Mouse (Mus musculus): ENCODE results near the gene Atox1. TPM values are rescaled to one million over a fixed set of nuclear protein-coding genes. Genes with fewer than 3 reads are reported as not detected.

The Atox1 gene
- polyA plus RNA-seq, 1 experiment from 2014 or later = 517 TPM

DNA sequence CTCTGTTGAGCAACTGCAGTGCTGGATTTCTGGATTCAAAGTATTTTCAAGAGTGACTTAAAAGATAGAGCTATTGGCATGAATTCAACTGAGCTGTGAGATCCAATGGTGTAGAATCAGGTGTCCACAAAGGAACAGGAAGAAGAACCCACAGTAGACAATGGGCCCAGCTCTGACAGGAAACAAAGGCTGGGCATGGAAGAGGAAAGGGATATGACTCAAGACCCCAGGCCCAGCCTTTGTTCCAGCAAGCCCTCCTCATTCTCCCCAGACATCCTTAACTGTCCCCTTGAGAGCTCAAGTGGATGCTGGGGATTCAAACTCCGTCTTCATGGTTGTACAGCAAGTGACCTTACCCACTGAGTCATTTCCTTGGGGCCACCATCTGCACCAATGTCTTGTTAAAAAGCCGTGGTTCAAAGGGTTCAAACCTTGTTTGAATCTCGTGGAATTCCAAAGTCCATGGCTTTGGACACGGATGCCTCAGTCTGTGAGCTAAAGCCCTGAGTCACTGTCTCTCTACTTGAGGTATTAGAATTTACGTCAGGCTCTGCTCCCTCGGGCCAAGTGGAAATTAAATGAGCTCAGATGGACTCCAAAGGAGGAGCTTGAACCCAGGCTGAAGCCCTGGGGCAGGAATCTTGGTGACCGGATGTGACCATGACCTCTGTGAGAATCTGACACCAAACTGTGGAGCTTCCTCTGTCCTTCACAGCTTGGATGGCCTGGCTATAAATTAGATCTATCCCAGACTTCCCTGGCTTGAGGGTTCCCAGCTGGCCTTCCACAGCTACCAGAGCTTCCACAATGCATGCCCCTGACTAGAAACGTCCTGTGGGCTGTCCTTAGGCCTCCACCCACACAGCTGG lies 55.2 kb downstream of the Atox1 start:
- peak; percentile 90 for ATAC-seq (replicated peaks; ENCODE audit: low FRiP score, low read depth)

DNA sequence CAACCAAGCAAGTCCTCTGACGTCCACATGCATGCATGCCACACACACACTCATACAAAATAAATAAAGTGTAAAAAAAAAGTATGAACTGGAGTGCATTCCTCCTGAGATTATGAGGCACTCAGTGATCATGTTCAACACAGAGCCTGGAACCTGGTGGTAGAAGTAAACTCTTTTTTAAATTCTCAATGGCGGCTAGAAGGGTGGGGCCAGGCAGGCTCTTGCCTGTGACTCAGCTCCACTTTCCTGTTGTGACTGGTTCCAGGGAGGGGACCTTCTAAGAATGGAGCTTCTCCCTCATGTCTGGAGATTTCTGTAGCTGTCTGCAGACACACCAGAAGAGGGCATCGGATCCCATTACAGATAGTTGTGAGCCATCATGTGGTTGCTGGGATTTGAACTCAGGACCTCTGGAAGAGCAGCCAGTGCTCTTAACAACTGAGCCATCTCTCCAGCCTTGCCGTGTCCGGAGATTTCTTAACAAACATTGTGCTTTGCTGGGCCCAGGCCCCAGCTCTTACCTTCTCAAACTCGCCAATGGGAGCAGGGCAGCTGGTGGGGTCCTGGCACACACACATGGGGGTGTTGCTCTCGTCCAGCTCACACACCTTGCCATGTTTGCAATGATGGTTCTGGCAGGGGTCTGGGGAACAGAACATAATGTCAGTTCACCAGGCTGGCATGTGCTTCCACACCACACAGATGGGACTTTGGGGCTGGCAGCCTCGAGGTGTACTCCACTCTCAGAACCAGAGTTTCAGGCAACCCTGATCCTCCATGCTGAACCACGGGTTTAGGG lies 56.2 kb downstream of the Atox1 start:
- Histone ChIP-seq H3K9me3 (replicated peaks; ENCODE audit: low read length) (no peaks in the 10 kb centered on the region), H3K27ac (peak overlapping the region; percentile 71), H3K27me3 (ENCODE audit: insufficient read depth, low read length) (no peaks in the 10 kb centered on the region), H3K4me3 (replicated peaks; ENCODE audit: low read depth, low read length) (no peak overlapping the region), H3K36me3 (ENCODE audit: insufficient read depth, low read length) (peaks cover 48% of the 10 kb centered on the region), H3K4me2 (ENCODE audit: low read length) (no peak overlapping the region), H3K9ac (ENCODE audit: low read depth, low read length) (no peak overlapping the region), H3K4me1 (replicated peaks; ENCODE audit: insufficient read depth, low read length) (no peaks in the 10 kb centered on the region)
- ATAC-seq (replicated peaks; ENCODE audit: low FRiP score, low read depth) (no peak), DNase-seq (ENCODE audit: low spot score) (no peak)
- WGBS = 80% methylated on average over 9 of the region's 9 CpGs
- TF ChIP-seq CTCF (IDR thresholded peaks at IDR 0.05; ENCODE audit: low read depth) = no peak

More for the DNA sequence above, 55.2 kb downstream of the Atox1 start:
- Histone ChIP-seq H3K9ac (ENCODE audit: low read depth, low read length) (no peak overlapping the region), H3K27ac (peak overlapping the region; percentile 71), H3K9me3 (replicated peaks; ENCODE audit: low read length) (no peaks in the 10 kb centered on the region), H3K4me1 (replicated peaks; ENCODE audit: insufficient read depth, low read length) (no peaks in the 10 kb centered on the region), H3K4me2 (ENCODE audit: low read length) (no peak overlapping the region), H3K27me3 (ENCODE audit: insufficient read depth, low read length) (no peaks in the 10 kb centered on the region), H3K36me3 (ENCODE audit: insufficient read depth, low read length) (peaks cover 47% of the 10 kb centered on the region), H3K4me3 (replicated peaks; ENCODE audit: low read depth, low read length) (no peak overlapping the region)
- peak; percentile 96 for DNase-seq (ENCODE audit: low spot score)
- WGBS = 18% methylated on average over 8 of the region's 8 CpGs
- TF ChIP-seq CTCF (IDR thresholded peaks at IDR 0.05; ENCODE audit: low read depth) = no peak

DNA sequence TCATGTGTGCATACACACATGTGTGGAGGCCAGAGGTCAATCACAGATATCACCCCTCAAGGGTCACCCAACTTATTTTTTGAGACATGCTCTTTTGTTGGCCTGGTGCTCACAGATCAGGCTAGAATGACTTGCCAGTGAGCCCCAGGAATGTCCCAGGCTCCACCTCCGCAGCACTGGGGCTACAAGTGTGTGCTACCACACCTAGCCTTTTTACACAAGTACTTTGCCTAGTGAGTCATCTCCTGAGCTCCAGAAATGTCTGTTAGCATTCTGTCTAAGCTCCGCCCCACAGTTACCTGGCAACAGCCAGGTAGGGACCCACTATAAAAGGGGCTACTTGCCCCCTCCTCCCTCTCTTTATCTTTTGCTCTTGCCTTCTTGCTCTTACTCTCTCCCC lies 60.2 kb downstream of the Atox1 start:
- H3K4me2 ChIP-seq (ENCODE audit: low read length) = no peak overlapping the region
- no peak for ATAC-seq (replicated peaks; ENCODE audit: low FRiP score, low read depth)
- H3K27me3 ChIP-seq (ENCODE audit: insufficient read depth, low read length) = no peaks in the 10 kb centered on the region
- DNase-seq (ENCODE audit: low spot score) = no peak
- no peaks in the 10 kb centered on the region for H3K4me1 ChIP-seq (replicated peaks; ENCODE audit: insufficient read depth, low read length)
- 91% methylated on average over 2 of the region's 2 CpGs for WGBS
- no peak overlapping the region for H3K9ac ChIP-seq (ENCODE audit: low read depth, low read length)
- no peaks in the 10 kb centered on the region for H3K9me3 ChIP-seq (replicated peaks; ENCODE audit: low read length)
- H3K4me3 ChIP-seq (replicated peaks; ENCODE audit: low read depth, low read length) = no peak overlapping the region
- no peak for TF ChIP-seq CTCF (IDR thresholded peaks at IDR 0.05; ENCODE audit: low read depth)
- H3K27ac ChIP-seq = no peak overlapping the region
- H3K36me3 ChIP-seq (ENCODE audit: insufficient read depth, low read length) = peaks cover 54% of the 10 kb centered on the region

DNA sequence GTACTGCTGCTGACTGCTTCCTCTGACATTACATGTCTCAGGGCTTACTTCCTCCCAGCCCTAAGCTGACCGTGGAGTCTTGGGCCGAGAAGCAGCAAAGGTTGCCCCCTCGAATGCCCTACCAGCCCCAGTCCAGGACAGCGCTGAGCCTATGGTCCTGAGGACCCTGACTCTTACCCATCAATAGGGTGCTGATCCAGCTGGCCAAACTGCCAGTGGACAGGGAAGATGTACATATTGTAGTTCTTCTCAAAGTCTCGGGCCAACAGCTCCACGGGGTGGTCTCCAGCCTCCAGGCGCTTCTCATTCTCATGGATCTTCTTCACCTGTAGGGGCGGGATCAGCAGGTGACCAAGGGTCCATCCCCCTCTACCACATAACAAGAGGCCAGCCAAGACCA lies 62.7 kb downstream of the Atox1 start:
- Histone ChIP-seq H3K4me3 (replicated peaks; ENCODE audit: low read depth, low read length) (no peak overlapping the region), H3K27ac (no peak overlapping the region), H3K36me3 (ENCODE audit: insufficient read depth, low read length) (peaks cover 44% of the 10 kb centered on the region), H3K4me1 (replicated peaks; ENCODE audit: insufficient read depth, low read length) (no peaks in the 10 kb centered on the region), H3K4me2 (ENCODE audit: low read length) (no peak overlapping the region), H3K27me3 (ENCODE audit: insufficient read depth, low read length) (no peaks in the 10 kb centered on the region), H3K9ac (ENCODE audit: low read depth, low read length) (no peak overlapping the region), H3K9me3 (replicated peaks; ENCODE audit: low read length) (no peaks in the 10 kb centered on the region)
- WGBS = 89% methylated on average over 8 of the region's 8 CpGs
- DNase-seq (ENCODE audit: low spot score) = no peak
- no peak for ATAC-seq (replicated peaks; ENCODE audit: low FRiP score, low read depth)
- no peak for TF ChIP-seq CTCF (IDR thresholded peaks at IDR 0.05; ENCODE audit: low read depth)

DNA sequence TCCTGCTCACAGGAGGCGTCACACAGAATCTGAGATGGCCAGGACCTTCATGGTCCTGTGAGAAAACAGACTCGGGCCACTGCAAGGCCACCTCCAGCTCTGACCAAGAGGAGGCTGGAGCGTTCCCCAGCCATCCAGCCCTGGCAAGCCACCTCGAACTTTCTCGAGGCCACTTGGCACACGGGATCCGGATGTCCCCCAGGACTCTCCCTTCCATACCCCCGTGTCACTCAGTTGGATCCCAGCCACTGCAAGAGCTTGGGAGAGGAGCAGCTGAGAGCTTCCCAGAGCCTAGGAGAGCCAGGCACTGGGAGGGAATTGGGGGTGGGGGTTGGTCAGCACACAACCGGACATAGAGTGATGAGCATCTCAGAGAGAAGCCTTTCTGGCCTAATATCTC lies 63.6 kb downstream of the Atox1 start:
- no peaks in the 10 kb centered on the region for H3K9me3 ChIP-seq (replicated peaks; ENCODE audit: low read length)
- DNase-seq (ENCODE audit: low spot score) (no peak), ATAC-seq (replicated peaks; ENCODE audit: low FRiP score, low read depth) (no peak)
- H3K4me2 ChIP-seq (ENCODE audit: low read length) = no peak overlapping the region
- H3K4me3 ChIP-seq (replicated peaks; ENCODE audit: low read depth, low read length) = no peak overlapping the region
- peaks cover 44% of the 10 kb centered on the region for H3K36me3 ChIP-seq (ENCODE audit: insufficient read depth, low read length)
- peak overlapping the region; percentile 22; the same call in 1 of the 2 replicates for H3K27ac ChIP-seq
- H3K27me3 ChIP-seq (ENCODE audit: insufficient read depth, low read length) = no peaks in the 10 kb centered on the region
- H3K9ac ChIP-seq (ENCODE audit: low read depth, low read length) = no peak overlapping the region
- WGBS = 81% methylated on average over 9 of the region's 9 CpGs
- no peaks in the 10 kb centered on the region for H3K4me1 ChIP-seq (replicated peaks; ENCODE audit: insufficient read depth, low read length)
- TF ChIP-seq CTCF (IDR thresholded peaks at IDR 0.05; ENCODE audit: low read depth) = no peak

DNA sequence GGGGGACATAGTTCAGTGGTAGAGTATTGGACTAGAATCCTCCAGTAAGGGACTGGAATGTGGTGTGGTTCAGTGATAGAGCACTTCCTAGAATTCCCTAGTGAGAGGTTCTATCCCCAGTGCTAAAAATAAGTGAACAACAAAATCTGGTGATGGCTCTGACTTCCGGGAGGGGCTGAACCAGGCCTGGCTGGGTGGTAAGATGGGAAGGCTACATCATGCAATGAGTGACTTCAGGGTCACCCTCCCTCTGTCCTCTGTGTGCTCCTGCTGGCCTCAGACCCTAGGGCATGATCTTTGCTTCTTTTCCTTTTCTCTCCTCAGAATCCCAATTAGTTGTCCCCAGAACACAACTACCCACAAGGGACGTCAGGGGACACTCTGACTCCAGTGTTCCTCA lies 64.0 kb downstream of the Atox1 start:
- H3K9ac ChIP-seq (ENCODE audit: low read depth, low read length) = no peak overlapping the region
- H3K4me3 ChIP-seq (replicated peaks; ENCODE audit: low read depth, low read length) = no peak overlapping the region
- peaks cover 40% of the 10 kb centered on the region for H3K36me3 ChIP-seq (ENCODE audit: insufficient read depth, low read length)
- no peak for TF ChIP-seq CTCF (IDR thresholded peaks at IDR 0.05; ENCODE audit: low read depth)
- no peaks in the 10 kb centered on the region for H3K4me1 ChIP-seq (replicated peaks; ENCODE audit: insufficient read depth, low read length)
- ATAC-seq (replicated peaks; ENCODE audit: low FRiP score, low read depth) (no peak), DNase-seq (ENCODE audit: low spot score) (no peak)
- H3K9me3 ChIP-seq (replicated peaks; ENCODE audit: low read length) = no peaks in the 10 kb centered on the region
- no peak overlapping the region for H3K4me2 ChIP-seq (ENCODE audit: low read length)
- no peaks in the 10 kb centered on the region for H3K27me3 ChIP-seq (ENCODE audit: insufficient read depth, low read length)
- 80% methylated on average over 2 of the region's 2 CpGs for WGBS
- no peak overlapping the region for H3K27ac ChIP-seq

Small RNAs within 50 kb of the gene (microRNA-seq; reads per million reads assigned to microRNA genes)
- gene Mir7652 = not detected

Other genes with a start within 250 kb of the Atox1 start
- 0.05 and 0.08 TPM in 2 replicates for gene Fat2, start 124.7 kb downstream of the Atox1 start, polyA plus RNA-seq (2015; fragmentation: Nextera tagmentation; extraction: Ambion mirVana)
- 1,281 and 1,429 TPM in 2 replicates for gene Sparc, start 38.1 kb downstream of the Atox1 start, polyA plus RNA-seq (2015; fragmentation: Nextera tagmentation; extraction: Ambion mirVana)
- gene G3bp1, start 8.4 kb upstream of the Atox1 start, polyA plus RNA-seq (2015; fragmentation: Nextera tagmentation; extraction: Ambion mirVana) = 109 and 119 TPM in 2 replicates
- not detected in 2 replicates for gene Glra1, start 147.0 kb upstream of the Atox1 start, polyA plus RNA-seq (2015; fragmentation: Nextera tagmentation; extraction: Ambion mirVana)

Measured in kidney, postnatal 0 days (tissue).